Mouse (Mus musculus): Measurements from ENCODE around the gene Tpst1. TPM values are rescaled to one million over a fixed set of nuclear protein-coding genes. Genes with fewer than 3 reads are reported as not detected.

Tpst1 gene
- total and polyA plus RNA-seq, 3 experiments: 0.22 TPM; not detected in 2

DNA sequence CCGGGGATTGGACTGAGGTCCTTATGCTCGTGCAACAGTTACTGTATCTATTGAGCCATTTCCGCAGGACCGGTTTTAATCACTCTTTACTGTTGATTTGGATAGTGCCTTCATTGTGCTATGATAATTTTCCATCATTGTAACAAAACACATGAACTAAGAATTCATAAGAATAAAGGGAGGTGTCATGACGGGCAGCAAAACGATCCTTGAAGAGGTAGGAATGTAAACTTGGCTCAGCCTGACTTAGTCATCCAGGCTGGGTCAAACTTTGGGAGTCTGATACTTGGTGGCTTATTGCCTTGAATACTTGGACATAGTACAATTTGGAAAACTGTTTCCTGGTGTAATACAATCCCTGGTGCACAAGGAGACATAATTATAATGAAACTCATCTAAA lies 112.2 kb downstream of the Tpst1 start:
- no peaks in the 10 kb centered on the region for H3K27me3 ChIP-seq (ENCODE audit: insufficient read depth, low read length)
- DNase-seq (ENCODE audit: low spot score) (no peak), ATAC-seq (ENCODE audit: extremely low read depth, insufficient number of reproducible peaks, low FRiP score, poor library complexity, severe bottlenecking) (no peak)
- H3K36me3 ChIP-seq (replicated peaks): peaks cover 70% of the 10 kb centered on the region
- H3K9me3 ChIP-seq (replicated peaks): no peaks in the 10 kb centered on the region
- no peak overlapping the region for H3K4me3 ChIP-seq (ENCODE audit: low read depth, low read length)
- peaks cover 44% of the 10 kb centered on the region for H3K4me1 ChIP-seq (ENCODE audit: insufficient read depth, low read depth, low read length)
- TF ChIP-seq POLR2AphosphoS5 (IDR thresholded peaks at IDR 0.05; ENCODE audit: insufficient replicate concordance, low read depth, low read length): no peak
- TF ChIP-seq CTCF (IDR thresholded peaks at IDR 0.05; ENCODE audit: low read depth, low read length): no peak
- TF ChIP-seq TAL1 (conservative IDR thresholded peaks at IDR 0.05; ENCODE audit: low read depth, low read length): no peak
- TF ChIP-seq GATA1 (IDR thresholded peaks at IDR 0.05; ENCODE audit: borderline replicate concordance, low read length): no peak
- no peak for TF ChIP-seq GATA2 (IDR thresholded peaks at IDR 0.05; ENCODE audit: borderline replicate concordance, low read depth, low read length)

Other genes with a start within 250 kb of the Tpst1 start
- 9.6 and 12.7 TPM in 2 replicates for gene Sumf2, start 226.3 kb upstream of the Tpst1 start, total RNA-seq (2014; fragmentation: Nextera tagmentation)
- gene Sumf2, start 226.3 kb upstream of the Tpst1 start, total RNA-seq (2017): 15.7 and 20.9 TPM in 2 replicates
- gene Sumf2, start 226.3 kb upstream of the Tpst1 start, polyA plus RNA-seq (2012): 23.5 and 25.0 TPM in 2 replicates
- gene Chchd2, start 185.9 kb upstream of the Tpst1 start, total RNA-seq (2014; fragmentation: Nextera tagmentation): 69.4 and 78.3 TPM in 2 replicates
- 342 and 377 TPM in 2 replicates for gene Chchd2, start 185.9 kb upstream of the Tpst1 start, total RNA-seq (2017)
- 586 and 747 TPM in 2 replicates for gene Chchd2, start 185.9 kb upstream of the Tpst1 start, polyA plus RNA-seq (2012)
- 5.2 and 6.9 TPM in 2 replicates for gene Zbed5, start 177.6 kb upstream of the Tpst1 start, total RNA-seq (2014; fragmentation: Nextera tagmentation)
- gene Zbed5, start 177.6 kb upstream of the Tpst1 start, total RNA-seq (2017): 0.99 and 1.4 TPM in 2 replicates
- 0.67 and 1.3 TPM in 2 replicates for gene Zbed5, start 177.6 kb upstream of the Tpst1 start, polyA plus RNA-seq (2012)
- gene Phkg1, start 174.8 kb upstream of the Tpst1 start, total RNA-seq (2014; fragmentation: Nextera tagmentation): not detected in 2 replicates
- 0.33 and 0.46 TPM in 2 replicates for gene Phkg1, start 174.8 kb upstream of the Tpst1 start, total RNA-seq (2017)
- gene Phkg1, start 174.8 kb upstream of the Tpst1 start, polyA plus RNA-seq (2012): 0.03 TPM in 1 of 2 replicates, not detected in the other
- gene Nupr1l, start 164.8 kb upstream of the Tpst1 start, total RNA-seq (2014; fragmentation: Nextera tagmentation): 4.0 and 11.2 TPM in 2 replicates
- 4.0 and 8.7 TPM in 2 replicates for gene Nupr1l, start 164.8 kb upstream of the Tpst1 start, total RNA-seq (2017)
- 1.2 TPM in 2 replicates for gene Nupr1l, start 164.8 kb upstream of the Tpst1 start, polyA plus RNA-seq (2012)
- 122 and 152 TPM in 2 replicates for gene Vkorc1l1, start 131.4 kb upstream of the Tpst1 start, total RNA-seq (2014; fragmentation: Nextera tagmentation)
- gene Vkorc1l1, start 131.4 kb upstream of the Tpst1 start, total RNA-seq (2017): 76.7 and 90.2 TPM in 2 replicates
- 21.6 and 24.1 TPM in 2 replicates for gene Vkorc1l1, start 131.4 kb upstream of the Tpst1 start, polyA plus RNA-seq (2012)
- 53.6 and 54.1 TPM in 2 replicates for gene Gusb, start 70.3 kb upstream of the Tpst1 start, total RNA-seq (2014; fragmentation: Nextera tagmentation)
- gene Gusb, start 70.3 kb upstream of the Tpst1 start, total RNA-seq (2017): 68.0 and 74.6 TPM in 2 replicates
- 19.5 and 21.9 TPM in 2 replicates for gene Gusb, start 70.3 kb upstream of the Tpst1 start, polyA plus RNA-seq (2012)
- gene Asl, start 44.1 kb upstream of the Tpst1 start, total RNA-seq (2014; fragmentation: Nextera tagmentation): 32.8 and 48.6 TPM in 2 replicates
- gene Asl, start 44.1 kb upstream of the Tpst1 start, total RNA-seq (2017): 29.4 and 34.2 TPM in 2 replicates
- 22.6 and 23.9 TPM in 2 replicates for gene Asl, start 44.1 kb upstream of the Tpst1 start, polyA plus RNA-seq (2012)
- 86.2 and 94.0 TPM in 2 replicates for gene Crcp, start 44.0 kb upstream of the Tpst1 start, total RNA-seq (2014; fragmentation: Nextera tagmentation)
- 45.0 and 46.7 TPM in 2 replicates for gene Crcp, start 44.0 kb upstream of the Tpst1 start, total RNA-seq (2017)
- gene Crcp, start 44.0 kb upstream of the Tpst1 start, polyA plus RNA-seq (2012): 10.2 and 12.4 TPM in 2 replicates
- 5.0 and 6.9 TPM in 2 replicates for gene Kctd7, start 71.5 kb downstream of the Tpst1 start, total RNA-seq (2014; fragmentation: Nextera tagmentation)
- gene Kctd7, start 71.5 kb downstream of the Tpst1 start, total RNA-seq (2017): 10.2 and 10.3 TPM in 2 replicates
- gene Kctd7, start 71.5 kb downstream of the Tpst1 start, polyA plus RNA-seq (2012): 7.8 and 10.3 TPM in 2 replicates
- gene Rabgef1, start 98.5 kb downstream of the Tpst1 start, total RNA-seq (2014; fragmentation: Nextera tagmentation): 44.0 and 48.2 TPM in 2 replicates
- 52.9 and 80.4 TPM in 2 replicates for gene Rabgef1, start 98.5 kb downstream of the Tpst1 start, total RNA-seq (2017)
- gene Rabgef1, start 98.5 kb downstream of the Tpst1 start, polyA plus RNA-seq (2012): 18.5 and 23.4 TPM in 2 replicates
- 62.4 and 63.5 TPM in 2 replicates for gene Tmem248, start 143.8 kb downstream of the Tpst1 start, total RNA-seq (2014; fragmentation: Nextera tagmentation)
- 39.4 and 40.6 TPM in 2 replicates for gene Tmem248, start 143.8 kb downstream of the Tpst1 start, total RNA-seq (2017)
- gene Tmem248, start 143.8 kb downstream of the Tpst1 start, polyA plus RNA-seq (2012): 27.3 and 34.6 TPM in 2 replicates
- gene Sbds, start 182.2 kb downstream of the Tpst1 start, total RNA-seq (2014; fragmentation: Nextera tagmentation): 112 and 123 TPM in 2 replicates
- gene Sbds, start 182.2 kb downstream of the Tpst1 start, total RNA-seq (2017): 76.1 and 91.8 TPM in 2 replicates
- gene Sbds, start 182.2 kb downstream of the Tpst1 start, polyA plus RNA-seq (2012): 18.9 and 28.1 TPM in 2 replicates
- gene Tyw1, start 182.3 kb downstream of the Tpst1 start, total RNA-seq (2014; fragmentation: Nextera tagmentation): 27.2 and 29.0 TPM in 2 replicates
- 26.3 and 26.7 TPM in 2 replicates for gene Tyw1, start 182.3 kb downstream of the Tpst1 start, total RNA-seq (2017)
- gene Tyw1, start 182.3 kb downstream of the Tpst1 start, polyA plus RNA-seq (2012): 6.5 and 6.7 TPM in 2 replicates

Data from G1E (cell line).